Mouse (Mus musculus) CD4-positive, CD25-positive, alpha-beta regulatory T cell, adult 2 months (primary cell): ENCODE measurements at regions not wholly inside any gene's neighbourhood (a gene's known extent, or its start where the extent isn't known, plus 50 kb on each side); places are given as distances from the start of the nearest gene placed in this dataset.

Experiments
- DNase-seq: peaks from one replicate; pipeline ENCODE4 v3.0.0-alpha.2; 2012; ENCODE audit warnings: low read depth, low spot score

DNA sequence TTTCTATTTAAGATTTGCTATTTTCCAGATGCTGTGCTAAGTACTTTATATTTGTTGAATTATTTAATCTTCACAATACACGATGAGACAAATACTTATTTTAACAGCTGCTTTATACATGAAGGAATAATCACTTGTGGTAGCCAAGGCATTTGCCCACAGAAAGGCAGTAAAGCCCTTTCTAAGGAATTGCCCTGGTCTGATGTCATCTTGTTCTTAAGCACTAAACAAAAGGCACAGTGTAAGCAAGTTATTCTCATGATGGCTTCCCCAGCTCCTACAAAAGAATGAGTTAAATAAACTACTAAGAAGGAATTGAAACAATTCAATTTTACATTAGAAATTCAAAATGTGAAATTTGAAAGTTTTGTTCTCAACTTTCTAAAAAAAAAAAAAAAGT lies 358.8 kb downstream of the Cenpc1 start:
- no peak for DNase-seq

- no peak for DNase-seq
Measured at GRCm38 (mm10) chr5:85706084-85706483, 359.3 kb downstream of the Cenpc1 start.

GRCm38 (mm10) chr5:85677872-85678271 lies 387.5 kb downstream of the Cenpc1 start:
- DNase-seq: no peak

GRCm38 (mm10) chr5:85671121-85671520 lies 394.3 kb downstream of the Cenpc1 start:
- DNase-seq: no peak

- DNase-seq: no peak
Measured at GRCm38 (mm10) chr5:85661487-85661886, 403.9 kb downstream of the Cenpc1 start.

GRCm38 (mm10) chr5:85621078-85621477 lies 444.3 kb downstream of the Cenpc1 start:
- no peak for DNase-seq

DNA sequence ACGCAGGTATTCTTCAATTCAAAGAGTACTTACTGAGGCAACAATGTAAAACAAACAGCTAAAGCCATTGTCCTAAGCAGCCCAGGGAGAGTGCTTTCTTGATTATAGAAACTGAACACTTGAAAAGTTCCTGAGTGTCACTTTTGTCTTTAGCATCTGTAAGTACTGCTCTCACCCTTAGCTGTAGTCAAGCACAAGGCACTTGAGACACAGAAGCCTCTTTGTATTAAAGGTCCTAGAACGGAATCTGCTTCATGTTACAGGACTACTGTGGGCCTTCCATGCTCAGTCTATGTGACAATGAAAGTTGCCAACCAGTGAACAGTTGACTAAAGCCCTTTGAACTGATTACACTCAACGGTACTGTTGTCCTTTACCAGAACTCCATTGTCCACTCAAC lies 450.6 kb downstream of the Cenpc1 start:
- no peak for DNase-seq

DNA sequence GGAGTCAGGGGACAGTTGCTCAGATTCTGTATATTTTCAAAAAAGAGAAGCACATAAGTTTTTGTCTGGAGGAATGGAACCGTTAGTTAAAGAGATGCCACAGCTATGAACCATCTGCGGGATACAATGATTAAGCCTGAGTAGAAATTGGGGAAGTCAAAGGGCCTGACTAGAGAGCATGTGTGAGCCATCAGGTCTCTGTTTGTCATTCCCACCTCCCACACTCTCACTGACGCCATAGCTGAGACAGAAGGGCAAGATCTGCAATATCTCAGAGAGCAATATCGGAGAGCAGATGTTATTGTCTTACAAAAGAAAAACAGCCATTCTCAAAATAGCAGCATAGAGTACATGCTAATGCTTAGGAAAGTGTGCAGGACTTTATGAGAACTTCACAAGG lies 452.8 kb downstream of the Cenpc1 start:
- no peak for DNase-seq

- DNase-seq: no peak
Measured at GRCm38 (mm10) chr5:85609104-85609503, 456.3 kb downstream of the Cenpc1 start.

DNA sequence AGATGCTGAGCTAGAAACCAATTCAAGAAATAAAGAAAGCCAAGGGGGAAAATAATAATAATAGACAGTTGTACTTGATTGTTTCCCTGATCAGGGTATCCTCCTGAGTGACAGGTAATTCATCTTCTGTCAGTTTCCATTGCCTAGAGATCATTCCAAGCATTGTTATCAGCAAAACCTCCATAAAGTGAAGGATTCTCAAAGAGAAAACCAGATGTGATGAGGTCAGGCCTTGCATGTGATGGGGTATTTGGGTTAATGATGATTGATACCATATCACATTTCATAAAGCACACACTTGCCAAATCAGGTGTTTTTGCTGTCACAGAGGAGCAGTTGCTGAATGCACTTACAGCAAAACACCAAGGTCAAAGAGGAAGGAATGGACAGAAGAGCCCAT lies 467.2 kb downstream of the Cenpc1 start:
- no peak for DNase-seq

- no peak for DNase-seq
Measured at GRCm38 (mm10) chr5:85595082-85595447, 470.3 kb downstream of the Cenpc1 start.

GRCm38 (mm10) chr5:85594413-85595081 lies 470.8 kb downstream of the Cenpc1 start:
- no peak for DNase-seq

- no peak for DNase-seq
Measured at GRCm38 (mm10) chr5:85592236-85592635, 473.1 kb downstream of the Cenpc1 start.

GRCm38 (mm10) chr5:85586727-85587126 lies 478.7 kb downstream of the Cenpc1 start:
- no peak for DNase-seq

- no peak for DNase-seq
Measured at GRCm38 (mm10) chr5:85572531-85572930, 492.9 kb downstream of the Cenpc1 start.

GRCm38 (mm10) chr5:85571967-85572366 lies 493.4 kb downstream of the Cenpc1 start:
- DNase-seq: no peak

- no peak for DNase-seq
Measured at GRCm38 (mm10) chr5:85571381-85571780, 494.0 kb downstream of the Cenpc1 start.

GRCm38 (mm10) chr5:85536329-85536728 lies 529.1 kb downstream of the Cenpc1 start:
- no peak for DNase-seq

DNA sequence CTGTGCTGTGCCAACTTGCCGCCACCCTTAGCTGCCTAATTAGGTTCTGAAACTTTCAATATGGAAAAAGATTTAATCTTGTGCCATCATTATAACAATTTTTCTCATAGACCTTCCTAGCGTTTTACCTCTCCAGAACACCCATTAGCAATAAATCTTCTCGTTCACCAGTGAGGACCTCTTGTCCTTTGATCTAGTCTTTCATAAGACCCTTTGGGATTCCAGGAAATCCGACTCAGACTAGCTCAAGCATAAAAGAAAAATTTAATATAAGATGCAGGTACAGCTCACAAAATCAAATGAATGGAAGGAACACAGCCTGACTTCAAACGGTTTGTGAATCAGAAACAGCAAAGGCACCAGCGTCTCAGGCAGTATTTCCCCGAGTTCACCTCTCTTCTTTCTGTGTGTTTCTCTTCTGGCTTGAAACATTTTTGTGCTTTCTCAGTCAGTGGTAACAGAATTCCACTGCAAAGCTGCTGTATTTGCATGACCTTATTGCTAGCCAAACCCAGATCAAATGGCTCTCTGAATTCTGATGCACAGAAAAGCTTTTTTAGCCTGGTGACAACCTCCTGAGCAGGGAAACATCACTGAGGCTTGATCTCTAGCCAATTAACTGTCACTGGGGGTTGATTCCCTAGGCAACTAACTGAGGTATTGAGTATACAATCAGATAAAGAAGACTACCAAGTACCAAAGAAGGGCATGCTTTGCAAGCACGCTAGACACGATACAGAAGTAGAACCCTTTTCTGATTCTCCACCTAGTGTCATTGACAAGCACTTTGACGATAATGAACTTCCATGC lies 539.8 kb downstream of the Cenpc1 start:
- no peak for DNase-seq

DNA sequence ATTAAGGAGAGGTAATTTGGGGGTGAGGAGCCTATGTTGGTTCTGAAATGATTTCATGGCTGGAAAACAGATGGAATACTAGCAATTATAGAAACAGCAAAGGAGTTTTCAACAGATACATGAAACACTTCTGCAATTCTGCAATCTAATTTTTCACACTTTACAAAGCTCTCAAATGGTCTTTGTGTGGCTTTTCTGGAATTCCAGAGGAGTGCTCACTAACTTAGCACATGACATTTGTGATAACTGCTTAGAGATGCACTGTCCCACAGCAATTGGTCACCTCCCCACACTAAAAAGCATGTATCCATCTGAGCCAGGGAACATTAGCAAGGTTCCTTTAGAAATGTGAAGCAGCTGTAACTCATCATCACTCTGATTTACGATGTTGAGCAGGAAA lies 560.1 kb downstream of the Cenpc1 start:
- DNase-seq: no peak

DNA sequence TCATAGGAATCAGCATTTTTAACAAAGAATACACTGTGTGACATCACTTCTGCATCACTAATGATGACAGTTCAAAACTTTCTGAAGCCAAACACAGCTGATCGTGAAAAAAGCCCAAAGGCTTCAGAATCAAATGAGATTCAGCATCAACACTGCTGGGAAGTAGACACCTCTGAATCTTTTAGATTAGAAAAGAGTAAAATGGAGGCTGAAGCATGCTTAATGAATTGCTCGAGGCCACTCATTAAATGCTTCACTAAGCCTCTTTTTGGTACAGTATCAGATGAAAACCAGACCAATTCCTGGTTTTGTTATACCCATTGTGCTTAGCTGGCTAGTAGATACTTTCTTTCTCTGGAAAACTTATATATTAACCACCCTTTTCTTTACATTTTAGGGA lies 568.1 kb downstream of the Cenpc1 start:
- DNase-seq: no peak

GRCm38 (mm10) chr5:85485733-85486322 lies 579.6 kb downstream of the Cenpc1 start:
- no peak for DNase-seq

GRCm38 (mm10) chr5:85485157-85485556 lies 580.2 kb downstream of the Cenpc1 start:
- DNase-seq: no peak
